Mouse (Mus musculus) CH12.LX (cell line): Measurements from ENCODE around the gene Pex7. TPM values are rescaled to one million over a fixed set of nuclear protein-coding genes. Genes with fewer than 3 reads are reported as not detected.

ENCODE experiments used
- DNase-seq: peaks from one replicate; pipeline ENCODE4 v3.0.0-alpha.2; 2013; ENCODE audit errors: extremely low read depth
- H3K27ac ChIP-seq: 2 replicates; pipeline ENCODE4 v1.5.1; 2012; ENCODE audit warnings: low read depth, mild to moderate bottlenecking, control low read depth, moderate library complexity; ENCODE audit not compliant: insufficient read depth
- H3K27me3 ChIP-seq: replicated peaks from 2 replicates; pipeline ENCODE3; 2012; ENCODE audit warnings: inconsistent platforms
- H3K36me3 ChIP-seq, 2 experiments: replicated peaks in 1 of 2; 2 replicates each; pipeline versions ENCODE3 to v1.6.1; 2012; ENCODE audit warnings: inconsistent platforms in 1 of 2, low read length in 1 of 2, mild to moderate bottlenecking in 1 of 2, mixed read lengths in 1 of 2, moderate library complexity in 1 of 2; ENCODE audit not compliant: control insufficient read depth in 1 of 2, insufficient read depth in 1 of 2
- H3K4me1 ChIP-seq, 2 experiments: 2 replicates each; pipeline ENCODE4 v1.6.1; 2012; ENCODE audit warnings: inconsistent platforms in 1 of 2, moderate library complexity in 1 of 2; ENCODE audit not compliant: insufficient read depth in 2 of 2, control insufficient read depth in 1 of 2
- H3K4me2 ChIP-seq: 2 replicates; pipeline ENCODE4 v1.6.1; 2012; ENCODE audit warnings: low read depth, mild to moderate bottlenecking, control low read depth; ENCODE audit not compliant: poor library complexity, insufficient read depth, severe bottlenecking
- H3K4me3 ChIP-seq, 3 experiments: fragments of 150-350 bp in 1 of 3; sonication (generic) in 1 of 3; replicated peaks in 1 of 3; 2 replicates each; pipeline versions ENCODE3 to v1.5.1; 2011 to 2012; ENCODE audit warnings: low read depth in 2 of 3, low read length in 2 of 3, mild to moderate bottlenecking in 2 of 3, moderate library complexity in 2 of 3, control low read depth in 1 of 3, improper control_type of control experiment in 1 of 3, inconsistent platforms in 1 of 3, mixed read lengths in 1 of 3; ENCODE audit not compliant: poor library complexity in 1 of 3
- H3K79me2 ChIP-seq: replicated peaks from 2 replicates; pipeline ENCODE4 v1.6.1; 2012; ENCODE audit warnings: mild to moderate bottlenecking, moderate library complexity; ENCODE audit not compliant: control insufficient read depth, poor library complexity, insufficient read depth, severe bottlenecking; ENCODE audit errors: extremely low read depth
- H3K9ac ChIP-seq: 2 replicates; pipeline ENCODE4 v1.6.1; 2012; ENCODE audit warnings: low read depth, mild to moderate bottlenecking, control low read depth, moderate library complexity; ENCODE audit not compliant: insufficient read depth
- H3K9me3 ChIP-seq: replicated peaks from 2 replicates; pipeline ENCODE3; 2012; ENCODE audit warnings: low read length, inconsistent platforms, mixed read lengths
- BHLHE40 ChIP-seq: IDR thresholded peaks from 2 replicates; pipeline ENCODE4 v1.6.1; 2011; ENCODE audit warnings: mild to moderate bottlenecking, low read depth, low read length, improper control_type of control experiment
- CHD1 ChIP-seq: IDR thresholded peaks from 2 replicates; pipeline ENCODE4 v1.6.1; 2012; ENCODE audit warnings: low read depth, low read length, improper control_type of control experiment, inconsistent platforms
- CHD2 ChIP-seq: IDR thresholded peaks from 2 replicates; pipeline ENCODE4 v1.6.1; 2011; ENCODE audit warnings: low read length, improper control_type of control experiment
- CTCF ChIP-seq, 2 experiments: IDR thresholded peaks in 1 of 2; conservative IDR thresholded peaks in 1 of 2; 2 replicates each; pipeline ENCODE4 v1.5.1; 2011 to 2012; ENCODE audit warnings: low read depth in 2 of 2, low read length in 2 of 2, improper control_type of control experiment in 1 of 2, inconsistent platforms in 1 of 2, mild to moderate bottlenecking in 1 of 2, moderate library complexity in 1 of 2
- ELF1 ChIP-seq: IDR thresholded peaks from 2 replicates; pipeline ENCODE4 v1.6.1; 2014; ENCODE audit warnings: low read depth, mild to moderate bottlenecking, inconsistent platforms, low read length, improper control_type of control experiment
- EP300 ChIP-seq: IDR thresholded peaks from 2 replicates; pipeline ENCODE4 v1.6.1; 2011; ENCODE audit warnings: low read length, improper control_type of control experiment
- HCFC1 ChIP-seq: IDR thresholded peaks from 2 replicates; pipeline ENCODE4 v1.6.1; 2012; ENCODE audit warnings: low read depth, mild to moderate bottlenecking, inconsistent platforms, low read length, improper control_type of control experiment
- IRF4 ChIP-seq: IDR thresholded peaks from 2 replicates; pipeline ENCODE4 v1.6.1; 2014; ENCODE audit warnings: low read depth, mild to moderate bottlenecking, inconsistent platforms, low read length, improper control_type of control experiment
- JUN ChIP-seq: IDR thresholded peaks from 2 replicates; pipeline ENCODE4 v1.6.1; 2011; ENCODE audit warnings: low read depth, mild to moderate bottlenecking, low read length, improper control_type of control experiment, moderate library complexity; ENCODE audit not compliant: insufficient read depth
- JUND ChIP-seq: conservative IDR thresholded peaks from 2 replicates; pipeline ENCODE4 v1.6.1; 2011; ENCODE audit warnings: low read depth, low read length, improper control_type of control experiment
- MAX ChIP-seq: IDR thresholded peaks from 2 replicates; pipeline ENCODE4 v1.6.1; 2011; ENCODE audit warnings: low read length, improper control_type of control experiment
- NELFE ChIP-seq: IDR thresholded peaks from 2 replicates; pipeline ENCODE4 v1.6.1; 2011; ENCODE audit warnings: low read depth, low read length, improper control_type of control experiment
- NRF1 ChIP-seq: IDR thresholded peaks from 2 replicates; pipeline ENCODE4 v1.6.1; 2014; ENCODE audit warnings: low read depth, mild to moderate bottlenecking, inconsistent platforms, low read length, improper control_type of control experiment, moderate library complexity
- POLR2A ChIP-seq: IDR thresholded peaks from 2 replicates; pipeline ENCODE4 v1.6.1; 2011; ENCODE audit warnings: low read depth, mild to moderate bottlenecking, improper control_type of control experiment, low read length
- RCOR1 ChIP-seq: conservative IDR thresholded peaks from 2 replicates; pipeline ENCODE4 v1.6.1; 2012; ENCODE audit warnings: low read depth, mild to moderate bottlenecking, inconsistent platforms, low read length, improper control_type of control experiment
- SIN3A ChIP-seq: IDR thresholded peaks from 2 replicates; pipeline ENCODE4 v1.6.1; 2012; ENCODE audit warnings: low read length, improper control_type of control experiment, inconsistent platforms
- SMC3 ChIP-seq: IDR thresholded peaks from 2 replicates; pipeline ENCODE4 v1.6.1; 2011; ENCODE audit warnings: low read depth, low read length, improper control_type of control experiment
- USF1 ChIP-seq: IDR thresholded peaks from 2 replicates; pipeline ENCODE4 v1.6.1; 2014; ENCODE audit warnings: low read depth, mild to moderate bottlenecking, inconsistent platforms, low read length, improper control_type of control experiment
- USF2 ChIP-seq: conservative IDR thresholded peaks from 2 replicates; pipeline ENCODE4 v1.6.1; 2011; ENCODE audit warnings: low read depth, low read length, improper control_type of control experiment
- ZKSCAN1 ChIP-seq: IDR thresholded peaks from 2 replicates; pipeline ENCODE4 v1.6.1; 2012; ENCODE audit warnings: low read depth, inconsistent platforms, low read length, improper control_type of control experiment, borderline replicate concordance
- ZMIZ1 ChIP-seq: IDR thresholded peaks from 2 replicates; pipeline ENCODE4 v1.6.1; 2012; ENCODE audit warnings: low read depth, mild to moderate bottlenecking, inconsistent platforms, low read length, improper control_type of control experiment
- ZNF384 ChIP-seq: IDR thresholded peaks from 2 replicates; pipeline ENCODE4 v1.6.1; 2012; ENCODE audit warnings: low read depth, low read length, improper control_type of control experiment, inconsistent platforms
- dilution Hi-C: fragments of 300-500 bp; cut with MboI; formaldehyde crosslinking; loops from 2 replicates; pipeline ENCODE4 v1.14.3; 2020; ENCODE audit warnings: low sequenced_read_pairs; ENCODE audit not compliant: extremely low pct_unique_long_range_greater_than_20kb, extremely low pct_ligation_motif_present
- in situ Hi-C: fragments of 300-500 bp; cut with MboI; formaldehyde crosslinking; loops from 3 replicates; pipeline ENCODE4 v1.14.3; 2019; ENCODE audit warnings: low sequenced_read_pairs, low pct_ligation_motif_present, low pct_unique_long_range_greater_than_20kb, mixed read lengths
- polyA plus RNA-seq: library from polyadenylated mRNA; unstranded; fragments of >175 nt; gene quantifications from 2 replicates; pipeline ENCODE4 v1.2.1, GENCODE M21; 2012; ENCODE audit warnings: low read depth; ENCODE audit not compliant: insufficient read length
- total RNA-seq, 2 experiments: library from RNA; depleted of rRNA; stranded (reverse); fragments of 300-350 nt in 1 of 2; fragments of >200 nt in 1 of 2; gene quantifications; 2 replicates each; pipeline ENCODE4 v1.2.3; 2012 to 2014

Pex7 gene
- total and polyA plus RNA-seq, 3 experiments, result 26.5 to 53.6 (median 30.2) TPM

DNA sequence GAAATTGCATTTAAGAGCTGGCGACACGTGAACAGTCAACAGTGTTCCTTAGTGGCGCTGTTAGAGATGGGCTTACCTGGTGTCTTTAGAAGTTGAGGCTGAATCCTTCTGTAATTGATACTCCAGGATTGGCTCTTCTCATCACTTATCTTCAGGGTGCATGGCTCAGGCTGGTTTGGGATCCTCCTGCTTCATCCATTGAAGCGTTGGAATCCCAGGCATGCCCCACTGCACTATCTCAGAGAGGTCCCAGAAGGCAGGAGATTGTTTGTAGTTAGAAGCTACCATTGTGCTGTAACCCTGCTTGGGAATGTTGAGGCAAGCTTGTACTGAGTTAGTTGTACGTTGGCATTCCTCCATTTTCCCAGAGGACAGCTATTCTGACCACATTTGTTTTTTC is 40.4 kb upstream of the Pex7 start:
- Histone ChIP-seq H3K9ac (no peak overlapping the region), H3K27me3 (no peaks in the 10 kb centered on the region), H3K79me2 (peaks cover 76% of the 10 kb centered on the region), H3K4me2 (no peak overlapping the region), H3K27ac (no peak overlapping the region), H3K4me1 (peaks cover 14 to 68% of the 10 kb centered on the region in 2 experiments), H3K4me3 (no peak overlapping the region), H3K36me3 (peaks cover 22 to 81% of the 10 kb centered on the region in 2 experiments), H3K9me3 (peaks cover 2% of the 10 kb centered on the region)
- DNase-seq, result no peak
- in situ Hi-C loops, result no loop called here
- no peak for TF ChIP-seq CTCF (conservative IDR thresholded peaks at IDR 0.05 in 1 of 2, IDR thresholded peaks at IDR 0.05 in 1 of 2; ENCODE audit: low read depth in 2 of 2, low read length in 2 of 2)
- TF ChIP-seq SIN3A, result no peak
- no peak for TF ChIP-seq ZMIZ1
- TF ChIP-seq EP300, result no peak
- no peak for TF ChIP-seq ZKSCAN1
- TF ChIP-seq CHD1, result no peak
- TF ChIP-seq USF2, result no peak
- TF ChIP-seq ELF1, result no peak
- TF ChIP-seq POLR2A, result no peak
- no peak for TF ChIP-seq MAX
- no peak for TF ChIP-seq HCFC1
- TF ChIP-seq CHD2, result no peak
- dilution Hi-C loops, result no loop called here

DNA sequence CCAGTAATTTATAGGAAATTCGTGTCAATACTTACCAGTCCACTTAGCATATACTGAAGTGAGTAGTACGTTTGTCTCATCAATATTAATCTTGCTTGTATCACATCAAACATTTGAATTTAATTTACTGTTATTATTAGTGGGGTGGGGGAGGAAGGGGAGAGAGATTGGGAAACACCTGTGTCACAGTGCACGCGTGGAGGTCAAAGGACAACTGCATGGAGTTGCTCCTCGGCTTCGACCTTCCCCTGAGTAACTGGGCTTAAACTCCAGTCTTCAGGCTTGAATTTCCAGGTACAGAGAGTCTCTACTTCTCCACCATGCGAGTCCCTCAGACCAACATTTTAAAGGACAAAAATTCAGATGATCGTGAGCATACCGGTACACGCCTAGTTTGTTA is 40.0 kb upstream of the Pex7 start:
- Histone ChIP-seq H3K4me3 (no peak overlapping the region), H3K79me2 (peaks cover 78% of the 10 kb centered on the region), H3K9me3 (peaks cover 2% of the 10 kb centered on the region), H3K4me1 (peaks cover 14 to 69% of the 10 kb centered on the region in 2 experiments), H3K27me3 (no peaks in the 10 kb centered on the region), H3K27ac (no peak overlapping the region), H3K36me3 (peaks cover 27 to 85% of the 10 kb centered on the region in 2 experiments), H3K4me2 (no peak overlapping the region), H3K9ac (no peak overlapping the region)
- no peak for DNase-seq
- TF ChIP-seq RCOR1 (no peak), CHD2 (no peak), NRF1 (no peak), USF1 (no peak), SMC3 (no peak), ZNF384 (no peak), IRF4 (no peak), JUN (no peak), JUND (no peak), POLR2A (no peak), BHLHE40 (no peak), NELFE (no peak)
- dilution Hi-C loops, result no loop called here
- in situ Hi-C loops, result no loop called here
